Mouse (Mus musculus): ENCODE data around the gene Dtx3l.

GRCm38 (mm10) chr16:35952628-35953130 lies 13.7 kb upstream of the Dtx3l start:
- TF ChIP-seq CTCF (IDR thresholded peaks at IDR 0.05; ENCODE audit: extremely low read depth, insufficient read length, insufficient replicate concordance, low read depth, low read length) (no peak), POLR2A (IDR thresholded peaks at IDR 0.05; ENCODE audit: low read depth, low read length) (no peak)
